ENCODE assay signal across 9 mouse cellular contexts in the genomic region with DNA sequence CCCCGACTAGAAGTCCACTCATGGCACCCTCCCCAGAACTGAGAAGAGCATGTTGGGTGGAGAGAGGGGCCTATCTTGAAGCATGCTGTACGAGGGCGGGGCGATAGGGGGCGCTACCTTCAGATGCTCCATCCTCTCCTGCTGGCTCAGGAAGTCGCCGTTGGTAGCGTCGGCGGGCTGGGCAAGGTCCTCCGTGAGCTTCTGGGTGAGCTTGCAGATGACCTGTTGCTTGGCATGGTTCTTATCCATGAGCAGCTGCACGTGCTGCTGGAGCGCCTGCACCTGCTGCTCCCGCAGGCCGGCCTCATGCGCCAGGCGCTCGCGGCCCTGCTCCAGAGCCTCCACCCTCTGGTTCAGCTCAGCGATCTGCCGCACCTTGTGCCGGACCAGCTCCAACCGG. TPM values are rescaled to one million over a fixed set of nuclear protein-coding genes. Genes with fewer than 3 reads are reported as not detected.
DNase-seq lines count a peak whose midpoint lies in the region; ATAC-seq and TF ChIP-seq lines count a peak whose summit lies in the region.
"Had no signal": no experiment of that assay in that cellular context is flagged by ENCODE, and none has a peak within 500 bp of the region (broad histone marks: within the 10 kb centered on the region; RNA-seq: fewer than 3 reads in every experiment).

No protein-coding gene starts in this region.

- no peak overlapping the region for H3K4me3 ChIP-seq in hindbrain, postnatal 0 days (ENCODE audit: low read length)
- H3K4me3 ChIP-seq in midbrain, embryonic 14.5 days (replicated peaks; ENCODE audit: low read depth, low read length): no peak overlapping the region
- H3K4me3 ChIP-seq: erythroblast, embryonic 14.5 days had no signal

- no peak overlapping the region for H3K27ac ChIP-seq in hindbrain, postnatal 0 days
- H3K27ac ChIP-seq in midbrain, embryonic 14.5 days (replicated peaks; ENCODE audit: low read depth, low read length): no peak overlapping the region

- ATAC-seq in CD4-positive, CD25-positive, alpha-beta regulatory T cell, adult 4 months: no peak
- ATAC-seq in hindbrain, postnatal 0 days: no peak
- ATAC-seq in midbrain, embryonic 14.5 days (ENCODE audit: low FRiP score, low TSS enrichment): no peak

- H3K4me2 ChIP-seq in hindbrain, postnatal 0 days (ENCODE audit: low read depth, low read length): 0 out of 2 replicates have a peak overlapping the region, but pooled peaks have one; percentile 10
- H3K4me2 ChIP-seq in midbrain, embryonic 14.5 days (ENCODE audit: low read length): 0 out of 2 replicates have a peak overlapping the region, but pooled peaks have one; percentile 12

- no peaks in the 10 kb centered on the region for H3K36me3 ChIP-seq in hindbrain, postnatal 0 days (ENCODE audit: insufficient read depth, low read length)
- no peaks in the 10 kb centered on the region for H3K36me3 ChIP-seq in midbrain, embryonic 14.5 days (ENCODE audit: control insufficient read depth, insufficient read depth, low read length)

- no peaks in the 10 kb centered on the region for H3K27me3 ChIP-seq in hindbrain, postnatal 0 days (ENCODE audit: insufficient read depth, low read length)
- no peaks in the 10 kb centered on the region for H3K27me3 ChIP-seq in midbrain, embryonic 14.5 days (ENCODE audit: control insufficient read depth, insufficient read depth, low read length)

- no peak overlapping the region for H3K9ac ChIP-seq in hindbrain, postnatal 0 days (replicated peaks; ENCODE audit: low read length)
- H3K9ac ChIP-seq in midbrain, embryonic 14.5 days (replicated peaks; ENCODE audit: low read length): no peak overlapping the region

- peaks cover 8% of the 10 kb centered on the region; the same call in 1 of the 2 replicates for H3K4me1 ChIP-seq in hindbrain, postnatal 0 days (ENCODE audit: insufficient read depth, low read length)
- no peaks in the 10 kb centered on the region for H3K4me1 ChIP-seq in midbrain, embryonic 14.5 days (ENCODE audit: control insufficient read depth, insufficient read depth, low read length)

- peak; percentile 60 for DNase-seq in CD4-positive, CD25-positive, alpha-beta regulatory T cell, adult 2 months (ENCODE audit: low read depth, low spot score)
- peak; percentile 47 for DNase-seq in thymus, postnatal 14 days
- no peak for DNase-seq in thymus, postnatal 36 days
- DNase-seq in hindbrain, postnatal 0 days (ENCODE audit: low spot score): peak; percentile 33
- peak; percentile 14 for DNase-seq in midbrain, embryonic 14.5 days
- no peak for DNase-seq in urinary bladder, postnatal 36 days (ENCODE audit: low spot score in 2 of 2)
- no peak for DNase-seq in spleen, postnatal 14 days (ENCODE audit: low spot score in 2 of 2)

- 16% methylated on average over 23 of the region's 23 CpGs for WGBS in hindbrain, postnatal 0 days
- 12% methylated on average over 23 of the region's 23 CpGs for WGBS in midbrain, embryonic 14.5 days

- H3K9me3 ChIP-seq in hindbrain, postnatal 0 days (ENCODE audit: low read length): no peaks in the 10 kb centered on the region
- H3K9me3 ChIP-seq in midbrain, embryonic 14.5 days (ENCODE audit: control insufficient read depth, low read length): no peaks in the 10 kb centered on the region

- TF ChIP-seq CTCF in hindbrain, postnatal 0 days (IDR thresholded peaks at IDR 0.05; ENCODE audit: low read depth): peak; percentile 61

RNA-seq across cellular contexts. Expression of a gene that starts 18.3 kb away (rescaled TPM):
- 100 to 1,000 TPM; 104 to 110 TPM for polyA plus RNA-seq in CD4-positive, CD25-positive, alpha-beta regulatory T cell, adult 4 months (2017; shearing (Covaris generic))
- 24.5 and 26.7 TPM in 2 replicates for total RNA-seq in hindbrain, postnatal 0 days (2014; rRNA removed)
- polyA plus RNA-seq in hindbrain, postnatal 0 days (2015; fragmentation: Nextera tagmentation; extraction: Ambion mirVana): 5.9 and 6.2 TPM in 2 replicates
- polyA plus RNA-seq in midbrain, embryonic 14.5 days (2014; fragmentation: Nextera tagmentation; extraction: Ambion mirVana): 5.1 and 5.4 TPM in 2 replicates

RNA-seq across cellular contexts. Expression of a gene that starts 29.7 kb away (rescaled TPM):
- under 1 TPM; 0.18 to 0.58 TPM for polyA plus RNA-seq in CD4-positive, CD25-positive, alpha-beta regulatory T cell, adult 4 months (2017; shearing (Covaris generic))
- 2.3 and 3.2 TPM in 2 replicates for total RNA-seq in hindbrain, postnatal 0 days (2014; rRNA removed)
- 1.0 and 1.5 TPM in 2 replicates for polyA plus RNA-seq in hindbrain, postnatal 0 days (2015; fragmentation: Nextera tagmentation; extraction: Ambion mirVana)
- 0.16 and 0.31 TPM in 2 replicates for polyA plus RNA-seq in midbrain, embryonic 14.5 days (2014; fragmentation: Nextera tagmentation; extraction: Ambion mirVana)

Comparison
In these comparisons a context has a peak if more than half of its experiments do, and no peak if none do; other contexts are left out.
1. DNase-seq: peak in CD4-positive, CD25-positive, alpha-beta regulatory T cell, adult 2 months (single experiment), thymus, postnatal 14 days (single experiment), hindbrain, postnatal 0 days (single experiment) and midbrain, embryonic 14.5 days (single experiment); none in thymus, postnatal 36 days (0 of 2), urinary bladder, postnatal 36 days (0 of 2) and spleen, postnatal 14 days (0 of 2).
2. RNA of a gene that starts 18.3 kb away (polyA plus RNA-seq): 104 to 110 TPM in CD4-positive, CD25-positive, alpha-beta regulatory T cell, adult 4 months; 5.9 to 6.2 TPM in hindbrain, postnatal 0 days and 5.1 to 5.4 TPM in midbrain, embryonic 14.5 days; every median in the first group is over 10 times any median in the second.